Mouse (Mus musculus) neural tube, embryonic 11.5 days (tissue): ENCODE measurements around the gene Phf1. TPM values are rescaled to one million over a fixed set of nuclear protein-coding genes. Genes with fewer than 3 reads are reported as not detected.
"Not testable (repeated sequence)": the region's sequence is repeated elsewhere in the genome, so short reads cannot be mapped to it uniquely, and the experiment has no call there.

ENCODE experiments used
- ATAC-seq: fragments of 200-750 bp; cut with Nextera tagmentation; 2 replicates; pipeline ENCODE4 v1.8.0; 2017; ENCODE audit warnings: moderate number of reproducible peaks, mild to moderate bottlenecking, moderate TSS enrichment, moderate library complexity; ENCODE audit not compliant: insufficient read depth, low FRiP score, low TSS enrichment
- DNase-seq: peaks from one replicate; pipeline ENCODE4 v3.0.0-alpha.2; 2015; ENCODE audit warnings: low spot score
- H3K27ac ChIP-seq: fragments of 300-500 bp; sonication (generic); 2 replicates; pipeline ENCODE4 v1.5.1; 2014; ENCODE audit warnings: low read depth, mild to moderate bottlenecking, low read length
- H3K27me3 ChIP-seq: fragments of 300-500 bp; sonication (generic); 2 replicates; pipeline ENCODE4 v1.6.1; 2014; ENCODE audit warnings: mild to moderate bottlenecking, low read length, mixed read lengths; ENCODE audit not compliant: control insufficient read depth, insufficient read depth
- H3K36me3 ChIP-seq: fragments of 300-500 bp; sonication (generic); 2 replicates; pipeline ENCODE4 v1.6.1; 2014; ENCODE audit warnings: mild to moderate bottlenecking, low read length, moderate library complexity, mixed read lengths; ENCODE audit not compliant: control insufficient read depth, insufficient read depth
- H3K4me1 ChIP-seq: fragments of 300-500 bp; sonication (generic); 2 replicates; pipeline ENCODE4 v1.6.1; 2014; ENCODE audit warnings: low read length, mixed read lengths; ENCODE audit not compliant: control insufficient read depth, insufficient read depth
- H3K4me2 ChIP-seq: fragments of 300-500 bp; sonication (generic); 2 replicates; pipeline ENCODE4 v1.6.1; 2014; ENCODE audit warnings: low read depth, mild to moderate bottlenecking, moderate library complexity
- H3K4me3 ChIP-seq: fragments of 300-500 bp; sonication (generic); 2 replicates; pipeline ENCODE4 v1.5.1; 2014; ENCODE audit warnings: low read depth, low read length
- H3K9ac ChIP-seq: fragments of 300-500 bp; sonication (generic); 2 replicates; pipeline ENCODE4 v1.6.1; 2014; ENCODE audit warnings: mild to moderate bottlenecking, low read length
- H3K9me3 ChIP-seq: fragments of 300-500 bp; sonication (generic); 2 replicates; pipeline ENCODE4 v1.6.1; 2016; ENCODE audit warnings: low read length; ENCODE audit not compliant: control insufficient read depth
- WGBS: fragments of 180-500 bp; shearing (Covaris S2); extraction: QIAGEN DNeasy Blood & Tissue Kit; methylation state at CpG from one replicate; pipeline ENCODE4 v1.1.7; 2014; 5-methylcytosine and 5-hydroxymethylcytosine counted together
- polyA plus RNA-seq: library from polyadenylated mRNA; unstranded; fragments of >200 nt; fragmentation: Nextera tagmentation; extraction: Ambion mirVana; gene quantifications from 2 replicates; pipeline ENCODE4 v1.2.1, GENCODE M21; 2014

Phf1 gene
- polyA plus RNA-seq, 1 experiment from 2014 or later, result 5.8 TPM

DNA sequence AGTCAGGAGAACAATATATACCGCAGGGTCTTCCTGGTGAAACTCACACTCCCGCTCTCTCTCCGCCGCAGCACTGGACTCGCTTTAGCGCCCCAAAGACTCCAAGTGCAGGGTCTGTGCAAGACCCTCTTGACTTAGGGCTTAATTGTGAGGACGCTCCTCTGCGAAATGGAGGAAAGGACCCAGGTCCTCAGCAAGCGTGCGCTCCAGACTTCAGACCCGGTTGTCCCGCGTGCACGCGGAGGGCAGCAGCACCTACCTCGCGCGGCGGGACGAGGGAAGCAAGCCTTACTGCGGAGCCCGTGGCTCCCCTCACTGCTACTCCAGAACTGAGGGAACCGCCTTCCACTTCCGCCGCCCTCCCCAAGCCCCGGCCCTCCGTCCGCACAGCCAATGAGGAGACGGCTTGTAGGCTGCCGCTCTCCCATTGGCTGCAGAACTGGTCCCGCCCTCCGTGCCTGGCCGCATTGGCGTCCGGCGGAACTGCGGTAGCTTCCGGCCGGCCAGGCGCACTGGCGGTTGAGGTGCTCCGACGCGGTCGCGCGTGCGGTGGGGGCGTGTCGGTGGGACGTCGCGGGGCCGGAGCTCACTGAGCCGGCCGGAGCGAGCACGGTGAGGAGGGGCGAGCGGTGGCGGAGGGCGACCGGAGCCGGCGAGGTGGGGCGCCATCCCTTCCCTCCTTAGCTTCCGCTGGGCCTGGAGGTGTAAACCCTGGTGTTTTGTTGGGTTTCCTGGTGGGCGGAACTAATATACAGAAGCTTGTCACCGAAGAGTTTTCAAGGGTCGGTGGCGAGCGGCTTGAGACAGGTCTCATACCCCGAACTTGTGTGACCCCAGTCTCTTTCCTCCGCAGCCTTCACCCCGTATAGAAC is 40.1 kb downstream of the Phf1 start, which contains the start of gene Zbtb9:
Gene Zbtb9, plus strand, starts transcription at position 465 of the 872 bp plus-strand sequence.
- peak within 1 kb of the TSS; percentile 76 for H3K9ac ChIP-seq
- H3K4me2 ChIP-seq, result peak within 1 kb of the TSS; percentile 79
- H3K4me1 ChIP-seq, result peaks cover 9% of the 10 kb centered on the region
- H3K9me3 ChIP-seq, result no peaks in the 10 kb centered on the region
- DNase-seq (peak; percentile 96), ATAC-seq (peak; percentile 99)
- H3K4me3 ChIP-seq, result peak within 1 kb of the TSS; percentile 56
- H3K27ac ChIP-seq, result peak within 1 kb of the TSS; percentile 70
- WGBS, result under 1% methylated on average over 71 of the region's 75 CpGs
- no peaks in the 10 kb centered on the region for H3K27me3 ChIP-seq
- H3K36me3 ChIP-seq, result peaks cover 11% of the 10 kb centered on the region

- no peak overlapping the region for H3K4me3 ChIP-seq
- ATAC-seq (no peak), DNase-seq (no peak)
- peaks cover 9% of the 10 kb centered on the region for H3K4me1 ChIP-seq
- H3K9me3 ChIP-seq, result no peaks in the 10 kb centered on the region
- H3K4me2 ChIP-seq, result no peak overlapping the region
- no peaks in the 10 kb centered on the region for H3K27me3 ChIP-seq
- WGBS, result 93% methylated on average over 15 of the region's 15 CpGs
- no peak overlapping the region for H3K27ac ChIP-seq
- H3K9ac ChIP-seq, result no peak overlapping the region
- peaks cover 16% of the 10 kb centered on the region for H3K36me3 ChIP-seq
Observed at GRCm38 (mm10) chr17:26974547-26974946, 41.7 kb downstream of the Phf1 start.

DNA sequence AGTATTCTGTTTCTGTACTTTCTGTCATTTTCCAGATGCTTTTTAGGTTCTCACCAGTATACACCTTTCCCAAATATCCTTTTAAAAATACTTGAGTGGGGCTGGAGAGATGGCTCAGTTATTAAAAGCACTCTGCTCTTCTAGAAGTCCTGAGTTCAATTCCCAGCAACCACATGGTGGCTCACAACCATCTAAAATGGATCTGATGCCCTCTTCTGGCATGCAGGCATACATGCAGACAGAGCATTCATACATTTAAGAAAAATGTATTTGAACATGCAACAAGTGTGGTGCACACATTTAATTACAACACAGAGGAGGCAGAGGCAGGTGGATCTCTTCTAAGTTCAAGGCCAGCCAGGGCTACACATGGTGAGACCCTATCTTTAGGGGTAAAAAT is 42.6 kb downstream of the Phf1 start:
- H3K36me3 ChIP-seq, result peaks cover 16% of the 10 kb centered on the region
- no peak overlapping the region for H3K4me2 ChIP-seq
- no peaks in the 10 kb centered on the region for H3K9me3 ChIP-seq
- no peak overlapping the region for H3K27ac ChIP-seq
- DNase-seq (no peak), ATAC-seq (no peak)
- no peaks in the 10 kb centered on the region for H3K27me3 ChIP-seq
- peaks cover 9% of the 10 kb centered on the region for H3K4me1 ChIP-seq
- no peak overlapping the region for H3K4me3 ChIP-seq
- no peak overlapping the region for H3K9ac ChIP-seq

GRCm38 (mm10) chr17:26977354-26977753 is 44.5 kb downstream of the Phf1 start:
- H3K4me1 ChIP-seq, ATAC-seq, H3K9me3 ChIP-seq, H3K4me3 ChIP-seq, H3K4me2 ChIP-seq, H3K9ac ChIP-seq, H3K27me3 ChIP-seq, H3K27ac ChIP-seq, DNase-seq: not testable (repeated sequence)
- H3K36me3 ChIP-seq, result peaks cover 16% of the 10 kb centered on the region
- 92% methylated on average over 6 of the region's 6 CpGs for WGBS

- no peak overlapping the region for H3K27ac ChIP-seq
- no peaks in the 10 kb centered on the region; the same call in 1 of the 2 replicates for H3K4me1 ChIP-seq
- DNase-seq (no peak), ATAC-seq (no peak)
- no peak overlapping the region for H3K4me2 ChIP-seq
- no peaks in the 10 kb centered on the region for H3K9me3 ChIP-seq
- 83% methylated on average over 2 of the region's 2 CpGs for WGBS
- no peak overlapping the region for H3K4me3 ChIP-seq
- no peak overlapping the region for H3K9ac ChIP-seq
- no peaks in the 10 kb centered on the region for H3K27me3 ChIP-seq
- peaks cover 16% of the 10 kb centered on the region for H3K36me3 ChIP-seq
Observed at GRCm38 (mm10) chr17:26979426-26979825, 46.6 kb downstream of the Phf1 start.

- Histone ChIP-seq H3K4me1 (no peaks in the 10 kb centered on the region), H3K27ac (no peak overlapping the region), H3K4me2 (no peak overlapping the region), H3K9me3 (no peaks in the 10 kb centered on the region), H3K4me3 (no peak overlapping the region), H3K36me3 (peaks cover 12% of the 10 kb centered on the region), H3K9ac (no peak overlapping the region), H3K27me3 (no peaks in the 10 kb centered on the region)
- ATAC-seq, result no peak
- DNase-seq, result no peak
- WGBS, result 75% methylated on average over 2 of the region's 2 CpGs
Observed at GRCm38 (mm10) chr17:26981050-26981449, 48.2 kb downstream of the Phf1 start.

- Histone ChIP-seq H3K27me3 (no peaks in the 10 kb centered on the region), H3K4me3 (no peak overlapping the region), H3K27ac (no peak overlapping the region), H3K9ac (no peak overlapping the region), H3K9me3 (no peaks in the 10 kb centered on the region), H3K36me3 (peaks cover 3% of the 10 kb centered on the region; the same call in 1 of the 2 replicates), H3K4me1 (no peaks in the 10 kb centered on the region), H3K4me2 (no peak overlapping the region)
- ATAC-seq (no peak), DNase-seq (no peak)
- 95% methylated on average over 4 of the region's 4 CpGs for WGBS
Observed at GRCm38 (mm10) chr17:26983382-26983781, 50.5 kb downstream of the Phf1 start.

- 78% methylated on average over 10 of the region's 10 CpGs for WGBS
- H3K4me3 ChIP-seq, result no peak overlapping the region
- H3K27me3 ChIP-seq, result no peaks in the 10 kb centered on the region
- ATAC-seq (no peak), DNase-seq (no peak)
- H3K4me2 ChIP-seq, result no peak overlapping the region
- no peaks in the 10 kb centered on the region for H3K9me3 ChIP-seq
- H3K4me1 ChIP-seq, result no peaks in the 10 kb centered on the region
- H3K27ac ChIP-seq, result no peak overlapping the region
- no peak overlapping the region for H3K9ac ChIP-seq
- no peaks in the 10 kb centered on the region for H3K36me3 ChIP-seq
Observed at GRCm38 (mm10) chr17:26985503-26986179, 52.8 kb downstream of the Phf1 start.
